Mouse (Mus musculus): ENCODE measurements around the gene Aspn. TPM values are rescaled to one million over a fixed set of nuclear protein-coding genes. Genes with fewer than 3 reads are reported as not detected.

Gene Aspn
- polyA plus RNA-seq (2014; fragmentation: Illumina TruSeq; extraction: RNeasy Lipid Tissue Mini Kit (QIAGEN cat#74804); ENCODE audit: low read depth, low replicate concordance): 20.7 TPM

GRCm38 (mm10) chr13:49544279-49544678 lies at the start of gene Aspn:
Gene Aspn (plus strand): TSS chr13:49544443.

GRCm38 (mm10) chr13:49504510-49504909 lies 39.7 kb upstream of the Aspn start, which contains the start of gene Ecm2:
Gene Ecm2 (plus strand): TSS chr13:49504810.

GRCm38 (mm10) chr13:49581541-49582530 lies 37.6 kb downstream of the Aspn start, which contains the start of gene Omd:
Gene Omd (plus strand): TSS chr13:49582462.

GRCm38 (mm10) chr13:49607714-49608113 lies 63.5 kb downstream of the Aspn start, which contains the start of gene Ogn:
Gene Ogn (plus strand): TSS chr13:49608046.

Other genes with a start within 250 kb of the Aspn start
- gene Fgd3, start 224.1 kb upstream of the Aspn start, polyA plus RNA-seq (2014; fragmentation: Illumina TruSeq; extraction: RNeasy Lipid Tissue Mini Kit (QIAGEN cat#74804); ENCODE audit: low read depth, low replicate concordance): 1.1 TPM
- gene Bicd2, start 202.9 kb upstream of the Aspn start, polyA plus RNA-seq (2014; fragmentation: Illumina TruSeq; extraction: RNeasy Lipid Tissue Mini Kit (QIAGEN cat#74804); ENCODE audit: low read depth, low replicate concordance): 17.2 TPM
- gene Ippk, start 123.2 kb upstream of the Aspn start, polyA plus RNA-seq (2014; fragmentation: Illumina TruSeq; extraction: RNeasy Lipid Tissue Mini Kit (QIAGEN cat#74804); ENCODE audit: low read depth, low replicate concordance): 8.3 TPM
- 0.69 TPM for gene Tes3-ps, start 51.1 kb upstream of the Aspn start, polyA plus RNA-seq (2014; fragmentation: Illumina TruSeq; extraction: RNeasy Lipid Tissue Mini Kit (QIAGEN cat#74804); ENCODE audit: low read depth, low replicate concordance)
- 15.8 TPM for gene Ecm2, start 39.6 kb upstream of the Aspn start, polyA plus RNA-seq (2014; fragmentation: Illumina TruSeq; extraction: RNeasy Lipid Tissue Mini Kit (QIAGEN cat#74804); ENCODE audit: low read depth, low replicate concordance)
- 17.9 TPM for gene Omd, start 38.0 kb downstream of the Aspn start, polyA plus RNA-seq (2014; fragmentation: Illumina TruSeq; extraction: RNeasy Lipid Tissue Mini Kit (QIAGEN cat#74804); ENCODE audit: low read depth, low replicate concordance)
- gene Ogn, start 63.6 kb downstream of the Aspn start, polyA plus RNA-seq (2014; fragmentation: Illumina TruSeq; extraction: RNeasy Lipid Tissue Mini Kit (QIAGEN cat#74804); ENCODE audit: low read depth, low replicate concordance): 183 TPM
- gene Cenpp, start 108.3 kb downstream of the Aspn start, polyA plus RNA-seq (2014; fragmentation: Illumina TruSeq; extraction: RNeasy Lipid Tissue Mini Kit (QIAGEN cat#74804); ENCODE audit: low read depth, low replicate concordance): 2.6 TPM
- gene Nol8, start 108.6 kb downstream of the Aspn start, polyA plus RNA-seq (2014; fragmentation: Illumina TruSeq; extraction: RNeasy Lipid Tissue Mini Kit (QIAGEN cat#74804); ENCODE audit: low read depth, low replicate concordance): 38.7 TPM
- gene Iars, start 137.7 kb downstream of the Aspn start, polyA plus RNA-seq (2014; fragmentation: Illumina TruSeq; extraction: RNeasy Lipid Tissue Mini Kit (QIAGEN cat#74804); ENCODE audit: low read depth, low replicate concordance): 38.8 TPM

Data from kidney, adult 10 weeks (tissue).